Mouse (Mus musculus): ENCODE data around the gene Card11. TPM values are rescaled to one million over a fixed set of nuclear protein-coding genes. Genes with fewer than 3 reads are reported as not detected.

The Card11 gene
- polyA plus RNA-seq, 1 experiment from 2014 or later, result 0.30 TPM

- Histone ChIP-seq H3K9ac (no peak overlapping the region), H3K4me3 (replicated peaks) (no peak overlapping the region), H3K36me3 (no peaks in the 10 kb centered on the region), H3K9me3 (replicated peaks) (peaks cover 4% of the 10 kb centered on the region; the same call in 1 of the 2 replicates), H3K4me1 (no peaks in the 10 kb centered on the region), H3K27ac (no peak overlapping the region), H3K27me3 (no peaks in the 10 kb centered on the region), H3K4me2 (no peak overlapping the region)
- ATAC-seq (replicated peaks; ENCODE audit: low FRiP score), result no peak
- WGBS, result 64% methylated on average over 5 of the region's 5 CpGs
Observed at GRCm38 (mm10) chr5:141024435-141024834, 24.1 kb upstream of the Card11 start.

GRCm38 (mm10) chr5:141017927-141018700 lies 17.7 kb upstream of the Card11 start:
- no peak overlapping the region for H3K4me2 ChIP-seq
- H3K9me3 ChIP-seq (replicated peaks), result peaks cover 4% of the 10 kb centered on the region; the same call in 1 of the 2 replicates
- ATAC-seq (replicated peaks; ENCODE audit: low FRiP score), result no peak
- 71% methylated on average over 2 of the region's 2 CpGs for whole genome bisulfite sequencing
- no peak overlapping the region for H3K9ac ChIP-seq
- no peaks in the 10 kb centered on the region for H3K27me3 ChIP-seq
- H3K36me3 ChIP-seq, result no peaks in the 10 kb centered on the region
- no peak overlapping the region for H3K4me3 ChIP-seq (replicated peaks)
- no peak overlapping the region for H3K27ac ChIP-seq
- peaks cover 9% of the 10 kb centered on the region for H3K4me1 ChIP-seq

GRCm38 (mm10) chr5:141016082-141016481 lies 15.7 kb upstream of the Card11 start:
- ATAC-seq (replicated peaks; ENCODE audit: low FRiP score), result no peak
- H3K4me1 ChIP-seq, result peaks cover 11% of the 10 kb centered on the region

GRCm38 (mm10) chr5:141014216-141014615 lies 13.8 kb upstream of the Card11 start:
- WGBS, result 92% methylated on average over 6 of the region's 6 CpGs
- no peaks in the 10 kb centered on the region for H3K9me3 ChIP-seq (replicated peaks)
- no peak overlapping the region for H3K4me3 ChIP-seq (replicated peaks)
- no peak for ATAC-seq (replicated peaks; ENCODE audit: low FRiP score)
- peaks cover 11% of the 10 kb centered on the region for H3K4me1 ChIP-seq
- no peak overlapping the region for H3K9ac ChIP-seq
- H3K27me3 ChIP-seq, result no peaks in the 10 kb centered on the region
- no peaks in the 10 kb centered on the region for H3K36me3 ChIP-seq
- H3K27ac ChIP-seq, result no peak overlapping the region
- H3K4me2 ChIP-seq, result no peak overlapping the region

More at GRCm38 (mm10) chr5:141016082-141016481, 15.7 kb upstream of the Card11 start:
- H3K9ac ChIP-seq, result no peak overlapping the region
- H3K36me3 ChIP-seq, result no peaks in the 10 kb centered on the region
- H3K9me3 ChIP-seq (replicated peaks), result no peaks in the 10 kb centered on the region
- H3K4me2 ChIP-seq, result no peak overlapping the region
- no peak overlapping the region for H3K27ac ChIP-seq
- no peaks in the 10 kb centered on the region for H3K27me3 ChIP-seq
- no peak overlapping the region for H3K4me3 ChIP-seq (replicated peaks)
- 78% methylated on average over 1 of the region's 1 CpGs for WGBS

- 0 out of 2 replicates have a peak, but pooled peaks have one; percentile 36 for ATAC-seq (replicated peaks; ENCODE audit: low FRiP score)
Observed at GRCm38 (mm10) chr5:141013465-141013864, 13.1 kb upstream of the Card11 start.

GRCm38 (mm10) chr5:141005491-141005890 lies 5.1 kb upstream of the Card11 start:
- H3K4me2 ChIP-seq, result no peak overlapping the region
- H3K4me1 ChIP-seq, result no peaks in the 10 kb centered on the region

More at GRCm38 (mm10) chr5:141013465-141013864, 13.1 kb upstream of the Card11 start:
- H3K4me1 ChIP-seq, result peaks cover 11% of the 10 kb centered on the region
- no peak overlapping the region for H3K9ac ChIP-seq
- no peaks in the 10 kb centered on the region for H3K9me3 ChIP-seq (replicated peaks)
- no peak overlapping the region for H3K27ac ChIP-seq
- no peaks in the 10 kb centered on the region for H3K36me3 ChIP-seq
- H3K4me3 ChIP-seq (replicated peaks), result no peak overlapping the region
- no peaks in the 10 kb centered on the region for H3K27me3 ChIP-seq
- WGBS, result 41% methylated on average over 9 of the region's 9 CpGs
- H3K4me2 ChIP-seq, result peak overlapping the region; percentile 25

GRCm38 (mm10) chr5:141004078-141004763 lies 3.8 kb upstream of the Card11 start:
- Histone ChIP-seq H3K4me3 (replicated peaks) (no peak overlapping the region), H3K27ac (no peak overlapping the region), H3K36me3 (no peaks in the 10 kb centered on the region), H3K4me2 (no peak overlapping the region), H3K4me1 (no peaks in the 10 kb centered on the region), H3K27me3 (no peaks in the 10 kb centered on the region), H3K9me3 (replicated peaks) (no peaks in the 10 kb centered on the region), H3K9ac (no peak overlapping the region)
- 85% methylated on average over 3 of the region's 3 CpGs for WGBS
- ATAC-seq (replicated peaks; ENCODE audit: low FRiP score), result no peak

More at GRCm38 (mm10) chr5:141005491-141005890, 5.1 kb upstream of the Card11 start:
- no peak overlapping the region for H3K9ac ChIP-seq
- no peaks in the 10 kb centered on the region for H3K27me3 ChIP-seq
- no peak overlapping the region for H3K4me3 ChIP-seq (replicated peaks)
- ATAC-seq (replicated peaks; ENCODE audit: low FRiP score), result no peak
- 74% methylated on average over 5 of the region's 5 CpGs for WGBS
- H3K9me3 ChIP-seq (replicated peaks), result no peaks in the 10 kb centered on the region
- H3K36me3 ChIP-seq, result no peaks in the 10 kb centered on the region
- no peak overlapping the region for H3K27ac ChIP-seq

GRCm38 (mm10) chr5:140999178-140999672 lies 1.2 kb downstream of the Card11 start:
- no peaks in the 10 kb centered on the region for H3K9me3 ChIP-seq (replicated peaks)
- no peak overlapping the region for H3K4me3 ChIP-seq (replicated peaks)
- H3K36me3 ChIP-seq, result no peaks in the 10 kb centered on the region
- H3K27me3 ChIP-seq, result no peaks in the 10 kb centered on the region
- no peaks in the 10 kb centered on the region for H3K4me1 ChIP-seq
- ATAC-seq (replicated peaks; ENCODE audit: low FRiP score), result no peak
- no peak overlapping the region for H3K4me2 ChIP-seq
- no peak overlapping the region for H3K27ac ChIP-seq
- no peak overlapping the region for H3K9ac ChIP-seq
- 78% methylated on average over 7 of the region's 7 CpGs for WGBS

GRCm38 (mm10) chr5:140997767-140998166 lies 2.6 kb downstream of the Card11 start:
- H3K9me3 ChIP-seq (replicated peaks), result no peaks in the 10 kb centered on the region
- no peak overlapping the region for H3K4me2 ChIP-seq
- ATAC-seq (replicated peaks; ENCODE audit: low FRiP score), result no peak
- no peak overlapping the region for H3K27ac ChIP-seq
- H3K4me1 ChIP-seq, result no peaks in the 10 kb centered on the region
- H3K4me3 ChIP-seq (replicated peaks), result no peak overlapping the region
- no peaks in the 10 kb centered on the region for H3K36me3 ChIP-seq
- H3K27me3 ChIP-seq, result no peaks in the 10 kb centered on the region
- no peak overlapping the region for H3K9ac ChIP-seq
- 72% methylated on average over 4 of the region's 4 CpGs for WGBS

GRCm38 (mm10) chr5:140992093-140993070 lies 8.0 kb downstream of the Card11 start:
- 62% methylated on average over 11 of the region's 11 CpGs for WGBS
- H3K27ac ChIP-seq, result no peak overlapping the region
- no peak for ATAC-seq (replicated peaks; ENCODE audit: low FRiP score)

GRCm38 (mm10) chr5:140985311-140986050 lies 14.9 kb downstream of the Card11 start:
- H3K4me3 ChIP-seq (replicated peaks), result no peak overlapping the region
- H3K36me3 ChIP-seq, result no peaks in the 10 kb centered on the region
- H3K27ac ChIP-seq, result no peak overlapping the region
- ATAC-seq (replicated peaks; ENCODE audit: low FRiP score), result no peak
- H3K4me1 ChIP-seq, result 0 out of 2 replicates have a peak, but pooled peaks cover 4% of the 10 kb centered on the region
- whole genome bisulfite sequencing, result 86% methylated on average over 9 of the region's 9 CpGs
- no peaks in the 10 kb centered on the region for H3K27me3 ChIP-seq
- no peak overlapping the region for H3K4me2 ChIP-seq
- H3K9ac ChIP-seq, result no peak overlapping the region
- H3K9me3 ChIP-seq (replicated peaks), result no peaks in the 10 kb centered on the region

More at GRCm38 (mm10) chr5:140992093-140993070, 8.0 kb downstream of the Card11 start:
- no peak overlapping the region for H3K4me2 ChIP-seq
- H3K27me3 ChIP-seq, result no peaks in the 10 kb centered on the region
- H3K4me1 ChIP-seq, result 0 out of 2 replicates have a peak, but pooled peaks cover 3% of the 10 kb centered on the region
- H3K9ac ChIP-seq, result no peak overlapping the region
- no peaks in the 10 kb centered on the region for H3K9me3 ChIP-seq (replicated peaks)
- H3K4me3 ChIP-seq (replicated peaks), result no peak overlapping the region
- no peaks in the 10 kb centered on the region for H3K36me3 ChIP-seq
